Mouse (Mus musculus) forebrain, embryonic 16.5 days (tissue): ENCODE data around the gene Hdac4. TPM values are rescaled to one million over a fixed set of nuclear protein-coding genes. Genes with fewer than 3 reads are reported as not detected.

ENCODE experiments used
- ATAC-seq: fragments of 200-750 bp; cut with Nextera tagmentation; 2 replicates; pipeline ENCODE4 v1.8.0; 2017; ENCODE audit warnings: mild to moderate bottlenecking, moderate library complexity
- H3K27ac ChIP-seq: fragments of 300-500 bp; sonication (generic); 2 replicates; pipeline ENCODE4 v1.5.1; 2014; ENCODE audit warnings: low read length, control low read depth
- H3K27me3 ChIP-seq: fragments of 300-500 bp; sonication (generic); replicated peaks from 2 replicates; pipeline ENCODE4 v1.6.1; 2014; ENCODE audit warnings: low read length; ENCODE audit not compliant: control insufficient read depth, insufficient read depth
- H3K36me3 ChIP-seq: fragments of 300-500 bp; sonication (generic); 2 replicates; pipeline ENCODE4 v1.6.1; 2014; ENCODE audit not compliant: control insufficient read depth, insufficient read depth
- H3K4me1 ChIP-seq: fragments of 300-500 bp; sonication (generic); replicated peaks from 2 replicates; pipeline ENCODE4 v1.6.1; 2014; ENCODE audit warnings: low read length; ENCODE audit not compliant: control insufficient read depth, insufficient read depth
- H3K4me2 ChIP-seq: fragments of 300-500 bp; sonication (generic); 2 replicates; pipeline ENCODE4 v1.6.1; 2014; ENCODE audit warnings: mild to moderate bottlenecking, low read length, control low read depth
- H3K4me3 ChIP-seq: fragments of 300-500 bp; sonication (generic); replicated peaks from 2 replicates; pipeline ENCODE4 v1.5.1; 2014; ENCODE audit warnings: mild to moderate bottlenecking, low read length, control low read depth
- H3K9ac ChIP-seq: fragments of 300-500 bp; sonication (generic); replicated peaks from 2 replicates; pipeline ENCODE4 v1.6.1; 2014; ENCODE audit warnings: low read depth, low read length, control low read depth
- H3K9me3 ChIP-seq: fragments of 300-500 bp; sonication (generic); 2 replicates; pipeline ENCODE4 v1.6.1; 2016; ENCODE audit warnings: low read length; ENCODE audit not compliant: control insufficient read depth
- WGBS: fragments of 180-500 bp; shearing (Covaris S2); extraction: QIAGEN DNeasy Blood & Tissue Kit; methylation state at CpG from one replicate; pipeline ENCODE4 v1.1.7; 2014; 5-methylcytosine and 5-hydroxymethylcytosine counted together
- polyA plus RNA-seq: library from polyadenylated mRNA; unstranded; fragments of >200 nt; fragmentation: Nextera tagmentation; extraction: Ambion mirVana; gene quantifications from 2 replicates; pipeline ENCODE4 v1.2.1, GENCODE M21; 2015

Hdac4 gene
- polyA plus RNA-seq, 1 experiment from 2014 or later, result 31.3 TPM

GRCm38 (mm10) chr1:92015252-92015651 lies 180.2 kb downstream of the Hdac4 start:
- no peak overlapping the region for H3K4me2 ChIP-seq
- H3K36me3 ChIP-seq, result no peaks in the 10 kb centered on the region
- H3K9me3 ChIP-seq, result no peaks in the 10 kb centered on the region
- peak; percentile 65; the same call in 1 of the 2 replicates for ATAC-seq
- H3K4me1 ChIP-seq, result 0 out of 2 replicates have a peak, but pooled peaks cover 8% of the 10 kb centered on the region
- no peak overlapping the region for H3K9ac ChIP-seq
- H3K4me3 ChIP-seq, result no peak overlapping the region
- no peak overlapping the region for H3K27ac ChIP-seq
- no peaks in the 10 kb centered on the region for H3K27me3 ChIP-seq

- Histone ChIP-seq H3K9me3 (no peaks in the 10 kb centered on the region), H3K4me2 (no peak overlapping the region), H3K4me1 (0 out of 2 replicates have a peak, but pooled peaks cover 8% of the 10 kb centered on the region), H3K9ac (no peak overlapping the region), H3K27me3 (no peaks in the 10 kb centered on the region), H3K36me3 (no peaks in the 10 kb centered on the region), H3K4me3 (no peak overlapping the region), H3K27ac (no peak overlapping the region)
- ATAC-seq, result no peak
Measured at GRCm38 (mm10) chr1:92014496-92014895, 181.0 kb downstream of the Hdac4 start.

GRCm38 (mm10) chr1:92006666-92007065 lies 188.8 kb downstream of the Hdac4 start:
- Histone ChIP-seq H3K4me2 (no peak overlapping the region), H3K4me3 (no peak overlapping the region), H3K4me1 (0 out of 2 replicates have a peak, but pooled peaks cover 4% of the 10 kb centered on the region), H3K27ac (no peak overlapping the region), H3K9ac (no peak overlapping the region), H3K36me3 (no peaks in the 10 kb centered on the region), H3K27me3 (no peaks in the 10 kb centered on the region), H3K9me3 (no peaks in the 10 kb centered on the region)
- no peak for ATAC-seq
- WGBS, result 7% methylated on average over 1 of the region's 1 CpGs

GRCm38 (mm10) chr1:92005617-92005940 lies 189.9 kb downstream of the Hdac4 start:
- no peaks in the 10 kb centered on the region for H3K27me3 ChIP-seq
- H3K4me3 ChIP-seq, result no peak overlapping the region
- WGBS, result 26% methylated on average over 2 of the region's 2 CpGs
- no peak overlapping the region for H3K9ac ChIP-seq
- H3K27ac ChIP-seq, result no peak overlapping the region
- H3K4me2 ChIP-seq, result no peak overlapping the region
- no peaks in the 10 kb centered on the region for H3K36me3 ChIP-seq
- ATAC-seq, result no peak
- H3K9me3 ChIP-seq, result no peaks in the 10 kb centered on the region
- H3K4me1 ChIP-seq, result no peaks in the 10 kb centered on the region

GRCm38 (mm10) chr1:92004906-92005616 lies 190.4 kb downstream of the Hdac4 start:
- H3K4me3 ChIP-seq, result no peak overlapping the region
- ATAC-seq, result no peak
- H3K27ac ChIP-seq, result no peak overlapping the region

GRCm38 (mm10) chr1:92004122-92004521 lies 191.4 kb downstream of the Hdac4 start:
- no peaks in the 10 kb centered on the region for H3K27me3 ChIP-seq
- no peak overlapping the region for H3K4me2 ChIP-seq
- WGBS, result 38% methylated on average over 1 of the region's 1 CpGs
- no peaks in the 10 kb centered on the region for H3K36me3 ChIP-seq
- H3K27ac ChIP-seq, result no peak overlapping the region
- H3K9me3 ChIP-seq, result no peaks in the 10 kb centered on the region
- ATAC-seq, result no peak
- no peaks in the 10 kb centered on the region for H3K4me1 ChIP-seq
- no peak overlapping the region for H3K4me3 ChIP-seq
- H3K9ac ChIP-seq, result no peak overlapping the region

More at GRCm38 (mm10) chr1:92004906-92005616, 190.4 kb downstream of the Hdac4 start:
- no peaks in the 10 kb centered on the region for H3K4me1 ChIP-seq
- H3K27me3 ChIP-seq, result no peaks in the 10 kb centered on the region
- no peak overlapping the region for H3K9ac ChIP-seq
- WGBS, result 73% methylated on average over 8 of the region's 8 CpGs
- no peaks in the 10 kb centered on the region for H3K9me3 ChIP-seq
- H3K36me3 ChIP-seq, result no peaks in the 10 kb centered on the region
- H3K4me2 ChIP-seq, result no peak overlapping the region

GRCm38 (mm10) chr1:92000226-92000625 lies 195.3 kb downstream of the Hdac4 start:
- H3K4me1 ChIP-seq, result no peaks in the 10 kb centered on the region
- H3K27me3 ChIP-seq, result no peaks in the 10 kb centered on the region
- 100% methylated on average over 2 of the region's 2 CpGs for WGBS
- no peak overlapping the region for H3K9ac ChIP-seq
- no peak for ATAC-seq
- no peak overlapping the region for H3K4me3 ChIP-seq
- no peaks in the 10 kb centered on the region for H3K36me3 ChIP-seq
- no peak overlapping the region for H3K4me2 ChIP-seq
- no peaks in the 10 kb centered on the region for H3K9me3 ChIP-seq
- H3K27ac ChIP-seq, result no peak overlapping the region

- no peaks in the 10 kb centered on the region for H3K4me1 ChIP-seq
- H3K4me2 ChIP-seq, result no peak overlapping the region
- H3K36me3 ChIP-seq, result 0 out of 2 replicates have a peak, but pooled peaks cover 6% of the 10 kb centered on the region
- WGBS, result 68% methylated on average over 9 of the region's 9 CpGs
- H3K27ac ChIP-seq, result no peak overlapping the region
- no peaks in the 10 kb centered on the region for H3K9me3 ChIP-seq
- no peak overlapping the region for H3K9ac ChIP-seq
- H3K4me3 ChIP-seq, result no peak overlapping the region
- ATAC-seq, result no peak
- no peaks in the 10 kb centered on the region for H3K27me3 ChIP-seq
Measured at GRCm38 (mm10) chr1:91993658-91994165, 201.8 kb downstream of the Hdac4 start.

- no peaks in the 10 kb centered on the region for H3K27me3 ChIP-seq
- H3K9me3 ChIP-seq, result no peaks in the 10 kb centered on the region
- 85% methylated on average over 3 of the region's 3 CpGs for WGBS
- no peak for ATAC-seq
- no peak overlapping the region for H3K4me2 ChIP-seq
- H3K4me3 ChIP-seq, result no peak overlapping the region
- no peak overlapping the region for H3K27ac ChIP-seq
- H3K4me1 ChIP-seq, result no peaks in the 10 kb centered on the region
- 0 out of 2 replicates have a peak, but pooled peaks cover 6% of the 10 kb centered on the region for H3K36me3 ChIP-seq
- H3K9ac ChIP-seq, result no peak overlapping the region
Measured at GRCm38 (mm10) chr1:91992652-91993051, 202.8 kb downstream of the Hdac4 start.
